Mouse (Mus musculus): ENCODE measurements around the gene Tmem178b. TPM values are rescaled to one million over a fixed set of nuclear protein-coding genes. Genes with fewer than 3 reads are reported as not detected.
A peak's percentile ranks its signal among the peaks of the same experiment; 100 is the strongest.

Gene Tmem178b
- polyA plus RNA-seq, 1 experiment from 2014 or later: 33.1 TPM

- no peak overlapping the region for H3K4me3 ChIP-seq
- ATAC-seq (ENCODE audit: low FRiP score, low read depth): no peak
Measured at GRCm38 (mm10) chr6:40249939-40250338, 376.9 kb downstream of the Tmem178b start.

GRCm38 (mm10) chr6:40263687-40264086 lies 390.6 kb downstream of the Tmem178b start:
- Histone ChIP-seq H3K27ac (replicated peaks) (no peak overlapping the region), H3K36me3 (no peaks in the 10 kb centered on the region), H3K9me3 (no peaks in the 10 kb centered on the region), H3K9ac (no peak overlapping the region), H3K4me1 (replicated peaks) (no peaks in the 10 kb centered on the region), H3K27me3 (no peaks in the 10 kb centered on the region), H3K4me3 (no peak overlapping the region), H3K4me2 (no peak overlapping the region)
- 91% methylated on average over 1 of the region's 1 CpGs for WGBS
- ATAC-seq (ENCODE audit: low FRiP score, low read depth): no peak

More at GRCm38 (mm10) chr6:40249939-40250338, 376.9 kb downstream of the Tmem178b start:
- H3K4me1 ChIP-seq (replicated peaks): 0 out of 2 replicates have a peak, but pooled peaks cover 3% of the 10 kb centered on the region
- H3K9me3 ChIP-seq: no peaks in the 10 kb centered on the region
- no peaks in the 10 kb centered on the region for H3K27me3 ChIP-seq
- no peak overlapping the region for H3K4me2 ChIP-seq
- H3K9ac ChIP-seq: no peak overlapping the region
- no peak overlapping the region for H3K27ac ChIP-seq (replicated peaks)
- H3K36me3 ChIP-seq: no peaks in the 10 kb centered on the region; the same call in 1 of the 2 replicates

GRCm38 (mm10) chr6:40300707-40301106 lies 427.6 kb downstream of the Tmem178b start:
- WGBS: 85% methylated on average over 5 of the region's 5 CpGs
- ATAC-seq (ENCODE audit: low FRiP score, low read depth): no peak
- H3K27ac ChIP-seq (replicated peaks): no peak overlapping the region
- H3K9ac ChIP-seq: no peak overlapping the region
- no peaks in the 10 kb centered on the region for H3K36me3 ChIP-seq
- H3K27me3 ChIP-seq: no peaks in the 10 kb centered on the region
- H3K4me2 ChIP-seq: no peak overlapping the region
- H3K9me3 ChIP-seq: no peaks in the 10 kb centered on the region
- no peaks in the 10 kb centered on the region for H3K4me1 ChIP-seq (replicated peaks)
- no peak overlapping the region for H3K4me3 ChIP-seq

GRCm38 (mm10) chr6:40303379-40303778 lies 430.3 kb downstream of the Tmem178b start:
- H3K4me1 ChIP-seq (replicated peaks): no peaks in the 10 kb centered on the region
- peak; percentile 81 for ATAC-seq (ENCODE audit: low FRiP score, low read depth)
- H3K9ac ChIP-seq: no peak overlapping the region
- WGBS: 22% methylated on average over 6 of the region's 6 CpGs
- no peaks in the 10 kb centered on the region for H3K9me3 ChIP-seq
- H3K4me3 ChIP-seq: no peak overlapping the region
- no peaks in the 10 kb centered on the region for H3K36me3 ChIP-seq
- H3K27ac ChIP-seq (replicated peaks): no peak overlapping the region
- no peaks in the 10 kb centered on the region for H3K27me3 ChIP-seq
- no peak overlapping the region for H3K4me2 ChIP-seq

Other genes starting within 250 kb of the Tmem178b start
- gene Braf, start 147.8 kb upstream of the Tmem178b start, polyA plus RNA-seq (2015; fragmentation: Nextera tagmentation; extraction: Ambion mirVana): 23.6 and 23.8 TPM in 2 replicates
- gene Mrps33, start 62.3 kb upstream of the Tmem178b start, polyA plus RNA-seq (2015; fragmentation: Nextera tagmentation; extraction: Ambion mirVana): 182 and 184 TPM in 2 replicates

Measured in hindbrain, embryonic 15.5 days (tissue).